Mouse (Mus musculus) layer of hippocampus, postnatal 10 days (tissue): ENCODE data around the gene Tpx2. TPM values are rescaled to one million over a fixed set of nuclear protein-coding genes. Genes with fewer than 3 reads are reported as not detected.

Source experiments
- DNase-seq, 2 experiments: peaks; one replicate each; pipeline ENCODE4 v3.0.0; 2021; ENCODE audit warnings: low spot score in 2 of 2
- microRNA-seq, 2 experiments: library from miRNA; unstranded; fragments of <30 nt; microRNA quantifications; one replicate each; pipeline ENCODE4 v1.2.0; 2021
- total RNA-seq, 2 experiments: library from RNA; stranded (reverse); gene quantifications; 2 replicates each; pipeline ENCODE4 v1.2.3; 2021

The Tpx2 gene
- total RNA-seq, 2 experiments from 2014 or later, result 5.9 to 6.6 TPM

GRCm38 (mm10) chr2:152942898-152943515 is 95.2 kb downstream of the Tpx2 start:
- DNase-seq, result no peak

- no peak for DNase-seq
Measured at GRCm38 (mm10) chr2:152943568-152943967, 95.8 kb downstream of the Tpx2 start.

GRCm38 (mm10) chr2:152944013-152944412 is 96.2 kb downstream of the Tpx2 start:
- no peak for DNase-seq

Small RNA genes lying within 50 kb of the gene (microRNA-seq; reads per million reads assigned to microRNA genes)
- gene Mir5622, result 0 to 0.20 reads per million in 2 experiments

Other genes starting within 250 kb of the Tpx2 start
- not detected for gene Defb45, start 248.6 kb upstream of the Tpx2 start, total RNA-seq
- gene Defb36, start 243.6 kb upstream of the Tpx2 start, total RNA-seq, result not detected
- not detected for gene Defb25, start 224.9 kb upstream of the Tpx2 start, total RNA-seq
- gene Rem1, start 221.0 kb upstream of the Tpx2 start, total RNA-seq, result under 1 TPM; 0.91 to 0.96 TPM
- gene H13, start 178.5 kb upstream of the Tpx2 start, total RNA-seq, result 100 to 1,000 TPM; 109 to 114 TPM
- gene Mcts2, start 160.9 kb upstream of the Tpx2 start, total RNA-seq, result 10 to 100 TPM; 25.3 to 25.7 TPM
- gene Id1, start 111.7 kb upstream of the Tpx2 start, total RNA-seq, result 10 to 100 TPM; 29.0 to 31.2 TPM
- gene Cox4i2, start 93.8 kb upstream of the Tpx2 start, total RNA-seq, result 1 to 10 TPM; 2.1 to 2.5 TPM
- 100 to 1,000 TPM; 109 to 117 TPM for gene Bcl2l1, start 16.2 kb upstream of the Tpx2 start, total RNA-seq
- gene Mylk2, start 63.4 kb downstream of the Tpx2 start, total RNA-seq, result not detected
- 1 to 10 TPM; 1.5 TPM for gene Foxs1, start 85.2 kb downstream of the Tpx2 start, total RNA-seq
- gene Dusp15, start 103.7 kb downstream of the Tpx2 start, total RNA-seq, result 10 to 100 TPM; 21.4 to 24.0 TPM
- 1 to 10 TPM; 2.6 to 3.4 TPM for gene Ttll9, start 114.5 kb downstream of the Tpx2 start, total RNA-seq
- 10 to 100 TPM; 42.9 to 57.5 TPM for gene Pdrg1, start 167.5 kb downstream of the Tpx2 start, total RNA-seq
- gene Xkr7, start 183.9 kb downstream of the Tpx2 start, total RNA-seq, result 1 to 10 TPM; 5.7 to 6.3 TPM
- gene Ccm2l, start 218.0 kb downstream of the Tpx2 start, total RNA-seq, result 1 to 10 TPM; 6.8 to 9.8 TPM